22 mouse cellular contexts compared by ENCODE assay signal in the genomic region with DNA sequence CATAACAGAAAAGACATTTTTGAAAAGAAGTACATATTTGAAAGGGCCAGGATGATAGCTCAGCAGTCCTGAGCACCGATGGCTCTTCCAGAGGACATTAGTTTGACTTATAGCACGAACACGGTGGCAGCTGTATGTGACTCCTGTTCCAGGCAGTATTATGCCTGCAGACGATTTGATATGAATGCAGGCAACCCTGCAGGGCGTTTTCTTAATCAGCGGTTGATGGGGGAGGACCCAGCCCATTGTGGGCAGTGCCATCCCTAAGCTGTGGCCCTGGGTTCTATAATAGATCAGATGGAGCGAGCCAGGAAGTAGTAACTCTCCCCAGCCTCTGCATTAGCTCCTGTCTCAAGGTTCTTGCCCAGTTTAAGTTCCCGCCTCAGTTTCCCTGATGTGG. TPM values are rescaled to one million over a fixed set of nuclear protein-coding genes. Genes with fewer than 3 reads are reported as not detected.
DNase-seq lines count a peak whose midpoint lies in the region; ATAC-seq and TF ChIP-seq lines count a peak whose summit lies in the region.
"Had no signal": no experiment of that assay in that cellular context is flagged by ENCODE, and none has a peak within 500 bp of the region (broad histone marks: within the 10 kb centered on the region; RNA-seq: fewer than 3 reads in every experiment).

No protein-coding gene starts in this region.

- H3K27me3 ChIP-seq in liver, embryonic 12.5 days (replicated peaks): no peaks in the 10 kb centered on the region
- H3K27me3 ChIP-seq in liver, embryonic 11.5 days (replicated peaks; ENCODE audit: control insufficient read depth, insufficient read depth, low read length): no peaks in the 10 kb centered on the region
- H3K27me3 ChIP-seq in liver, embryonic 14.5 days (ENCODE audit: control insufficient read depth, insufficient read depth, low read length): no peaks in the 10 kb centered on the region
- H3K27me3 ChIP-seq in intestine, postnatal 0 days (replicated peaks; ENCODE audit: control insufficient read depth, insufficient read depth, low read length): no peaks in the 10 kb centered on the region
- H3K27me3 ChIP-seq: CH12.LX; forebrain, embryonic 15.5 days; heart, embryonic 15.5 days; Patski had no signal

- no peak; the same call in 1 of the 2 replicates for TF ChIP-seq EP300 in liver, embryonic 14.5 days (IDR thresholded peaks at IDR 0.05; ENCODE audit: low read depth)

- peaks cover 53% of the 10 kb centered on the region for H3K4me1 ChIP-seq in liver, embryonic 12.5 days
- H3K4me1 ChIP-seq in liver, embryonic 11.5 days (replicated peaks; ENCODE audit: control insufficient read depth, insufficient read depth, low read length): 0 out of 2 replicates have a peak, but pooled peaks cover 4% of the 10 kb centered on the region
- peaks cover 0 to 34% of the 10 kb centered on the region in 2 experiments; a peak in 3 of 4 replicates for H3K4me1 ChIP-seq in liver, embryonic 14.5 days (replicated peaks; ENCODE audit: control insufficient read depth in 2 of 2, insufficient read depth in 2 of 2, low read length in 1 of 2)
- H3K4me1 ChIP-seq in intestine, postnatal 0 days (replicated peaks; ENCODE audit: control insufficient read depth, insufficient read depth, low read length): peaks cover 3% of the 10 kb centered on the region; the same call in 1 of the 2 replicates

- no peaks in the 10 kb centered on the region for H3K36me3 ChIP-seq in liver, embryonic 12.5 days
- no peaks in the 10 kb centered on the region for H3K36me3 ChIP-seq in liver, embryonic 11.5 days (ENCODE audit: control insufficient read depth, insufficient read depth, low read length)
- H3K36me3 ChIP-seq in liver, embryonic 14.5 days (replicated peaks; ENCODE audit: control insufficient read depth, insufficient read depth, low read depth): no peaks in the 10 kb centered on the region
- H3K36me3 ChIP-seq in intestine, postnatal 0 days (ENCODE audit: control insufficient read depth, insufficient read depth): no peaks in the 10 kb centered on the region
- H3K36me3 ChIP-seq: embryonic facial prominence, embryonic 10.5 days; forebrain, embryonic 15.5 days; heart, embryonic 15.5 days; hindbrain, embryonic 10.5 days had no signal

- H3K9me3 ChIP-seq in liver, embryonic 12.5 days (replicated peaks): no peaks in the 10 kb centered on the region
- no peaks in the 10 kb centered on the region for H3K9me3 ChIP-seq in liver, embryonic 11.5 days (ENCODE audit: control insufficient read depth, low read length)
- H3K9me3 ChIP-seq in liver, embryonic 14.5 days (ENCODE audit: control insufficient read depth, low read length): no peaks in the 10 kb centered on the region
- no peaks in the 10 kb centered on the region for H3K9me3 ChIP-seq in intestine, postnatal 0 days (ENCODE audit: control insufficient read depth)
- H3K9me3 ChIP-seq: embryonic facial prominence, embryonic 10.5 days; forebrain, embryonic 15.5 days; heart, embryonic 15.5 days; hindbrain, embryonic 10.5 days had no signal

- no peak overlapping the region for H3K4me3 ChIP-seq in liver, embryonic 12.5 days
- H3K4me3 ChIP-seq in liver, embryonic 11.5 days (ENCODE audit: low read depth, low read length): no peak overlapping the region
- H3K4me3 ChIP-seq in liver, embryonic 14.5 days (ENCODE audit: insufficient read depth in 1 of 2, low read depth in 2 of 2, low read length in 2 of 2): no peak overlapping the region
- no peak overlapping the region for H3K4me3 ChIP-seq in intestine, postnatal 0 days (ENCODE audit: low read depth, low read length)
- H3K4me3 ChIP-seq: embryonic facial prominence, embryonic 10.5 days; erythroblast, embryonic 14.5 days; forebrain, embryonic 15.5 days; heart, adult 2 months; heart, embryonic 15.5 days; hindbrain, embryonic 10.5 days had no signal

- peak; percentile 38 for ATAC-seq in liver, embryonic 12.5 days
- ATAC-seq in liver, embryonic 11.5 days (replicated peaks; ENCODE audit: low FRiP score): no peak
- ATAC-seq in erythroblast, adult 5-6 weeks (replicated peaks; ENCODE audit: low FRiP score, poor library complexity, severe bottlenecking): peak; percentile 52
- ATAC-seq in liver, embryonic 14.5 days (ENCODE audit: insufficient read depth): peak; percentile 56
- peak; percentile 47 for ATAC-seq in megakaryocyte-erythroid progenitor cell, adult 5-6 weeks (replicated peaks; ENCODE audit: low FRiP score, low TSS enrichment, poor library complexity, severe bottlenecking)
- ATAC-seq in intestine, postnatal 0 days: no peak
- ATAC-seq: forebrain, embryonic 15.5 days; Patski had no signal

- DNase-seq in liver, embryonic 11.5 days (ENCODE audit: low spot score): no peak
- DNase-seq in liver, embryonic 14.5 days (ENCODE audit: low read depth in 3 of 3, low spot score in 3 of 3): peak in 1 of 3 experiments; percentile 24
- no peak for DNase-seq in T-cell, adult 2 months (ENCODE audit: low spot score)
- DNase-seq: adrenal gland, adult 2 months; adrenal gland, postnatal 25 days; cerebellum, adult 2 months; cerebellum, postnatal 10 days; heart, adult 2 months; heart, postnatal 14 days had no signal

- TF ChIP-seq CTCF in liver, embryonic 14.5 days (IDR thresholded peaks at IDR 0.05; ENCODE audit: low read depth): no peak
- no peak for TF ChIP-seq CTCF in intestine, postnatal 0 days (IDR thresholded peaks at IDR 0.05; ENCODE audit: low read depth)

- H3K9ac ChIP-seq in liver, embryonic 12.5 days: no peak overlapping the region
- no peak overlapping the region for H3K9ac ChIP-seq in liver, embryonic 11.5 days (ENCODE audit: low read depth, low read length)
- no peak overlapping the region for H3K9ac ChIP-seq in liver, embryonic 14.5 days (replicated peaks)
- H3K9ac ChIP-seq in intestine, postnatal 0 days (ENCODE audit: low read depth, low read length): no peak overlapping the region
- H3K9ac ChIP-seq: forebrain, embryonic 15.5 days; heart, embryonic 15.5 days; hindbrain, embryonic 14.5 days had no signal

- 52% methylated on average over 8 of the region's 8 CpGs for WGBS in liver, embryonic 12.5 days (ENCODE audit: insufficient replicate concordance)
- WGBS in liver, embryonic 11.5 days: 83% methylated on average over 8 of the region's 8 CpGs
- 38% methylated on average over 8 of the region's 8 CpGs for WGBS in liver, embryonic 14.5 days (ENCODE audit: insufficient replicate concordance)
- WGBS in intestine, postnatal 0 days: 90% methylated on average over 8 of the region's 8 CpGs

- no peak overlapping the region for H3K4me2 ChIP-seq in liver, embryonic 12.5 days
- H3K4me2 ChIP-seq in liver, embryonic 11.5 days: no peak overlapping the region
- no peak overlapping the region for H3K4me2 ChIP-seq in liver, embryonic 14.5 days (ENCODE audit: low read depth)
- H3K4me2 ChIP-seq in intestine, postnatal 0 days (replicated peaks; ENCODE audit: low read depth): no peak overlapping the region
- H3K4me2 ChIP-seq: forebrain, embryonic 15.5 days; heart, embryonic 11.5 days; heart, embryonic 15.5 days; hindbrain, embryonic 14.5 days had no signal

- H3K27ac ChIP-seq in liver, embryonic 12.5 days: no peak overlapping the region
- H3K27ac ChIP-seq in liver, embryonic 11.5 days (ENCODE audit: low read depth, low read length): no peak overlapping the region
- no peak overlapping the region for H3K27ac ChIP-seq in liver, embryonic 14.5 days
- no peak overlapping the region for H3K27ac ChIP-seq in intestine, postnatal 0 days (ENCODE audit: low read depth, low read length)
- H3K27ac ChIP-seq: embryonic facial prominence, embryonic 10.5 days; forebrain, embryonic 15.5 days; heart, adult 2 months; heart, embryonic 15.5 days; hindbrain, embryonic 10.5 days; hindbrain, embryonic 14.5 days had no signal

RNA-seq across cellular contexts. Expression of gene Arhgap18, which starts 16.8 kb away (rescaled TPM):
- 9.3 and 10.1 TPM in 2 replicates for polyA plus RNA-seq in liver, embryonic 12.5 days (2016; fragmentation: Nextera tagmentation; extraction: Ambion mirVana)
- 17.1 and 17.9 TPM in 2 replicates for polyA plus RNA-seq in liver, embryonic 11.5 days (2014; fragmentation: Nextera tagmentation; extraction: Ambion mirVana)
- total RNA-seq in erythroblast, adult 5-6 weeks (2015; ENCODE audit: low replicate concordance): 9.4 and 13.3 TPM in 2 replicates
- 6.7 and 24.1 TPM in 2 replicates for total RNA-seq in erythroblast, adult 5-6 weeks (2017; ENCODE audit: low replicate concordance)
- polyA plus RNA-seq in liver, embryonic 14.5 days (2012; rRNA removed): 2.3 and 3.5 TPM in 2 replicates
- 6.8 and 9.0 TPM in 2 replicates for polyA plus RNA-seq in liver, embryonic 14.5 days (2014; fragmentation: Nextera tagmentation; extraction: Ambion mirVana)
- total RNA-seq in megakaryocyte-erythroid progenitor cell, adult 5-6 weeks (2014; fragmentation: Nextera tagmentation): 23.8 and 26.3 TPM in 2 replicates
- total RNA-seq in megakaryocyte-erythroid progenitor cell, adult 5-6 weeks (2017): 47.0 and 49.6 TPM in 2 replicates
- 30.5 TPM in 2 replicates for polyA plus RNA-seq in intestine, postnatal 0 days (2015; fragmentation: Nextera tagmentation; extraction: Ambion mirVana)

Comparison
In these comparisons a context has a peak if more than half of its experiments do, and no peak if none do; other contexts are left out.
1. ATAC-seq: peak in liver, embryonic 12.5 days (single experiment), erythroblast, adult 5-6 weeks (single experiment), liver, embryonic 14.5 days (single experiment) and megakaryocyte-erythroid progenitor cell, adult 5-6 weeks (single experiment); none in liver, embryonic 11.5 days (single experiment) and intestine, postnatal 0 days (single experiment).